Mouse (Mus musculus) right cerebral cortex, postnatal 36 days (tissue): Measurements from ENCODE around the gene Map3k19.

Experiments
- DNase-seq, 2 experiments: peaks; one replicate each; pipeline ENCODE4 v3.0.0; 2022; ENCODE audit warnings: low spot score in 2 of 2, mixed read lengths in 1 of 2

Gene Map3k19

DNA sequence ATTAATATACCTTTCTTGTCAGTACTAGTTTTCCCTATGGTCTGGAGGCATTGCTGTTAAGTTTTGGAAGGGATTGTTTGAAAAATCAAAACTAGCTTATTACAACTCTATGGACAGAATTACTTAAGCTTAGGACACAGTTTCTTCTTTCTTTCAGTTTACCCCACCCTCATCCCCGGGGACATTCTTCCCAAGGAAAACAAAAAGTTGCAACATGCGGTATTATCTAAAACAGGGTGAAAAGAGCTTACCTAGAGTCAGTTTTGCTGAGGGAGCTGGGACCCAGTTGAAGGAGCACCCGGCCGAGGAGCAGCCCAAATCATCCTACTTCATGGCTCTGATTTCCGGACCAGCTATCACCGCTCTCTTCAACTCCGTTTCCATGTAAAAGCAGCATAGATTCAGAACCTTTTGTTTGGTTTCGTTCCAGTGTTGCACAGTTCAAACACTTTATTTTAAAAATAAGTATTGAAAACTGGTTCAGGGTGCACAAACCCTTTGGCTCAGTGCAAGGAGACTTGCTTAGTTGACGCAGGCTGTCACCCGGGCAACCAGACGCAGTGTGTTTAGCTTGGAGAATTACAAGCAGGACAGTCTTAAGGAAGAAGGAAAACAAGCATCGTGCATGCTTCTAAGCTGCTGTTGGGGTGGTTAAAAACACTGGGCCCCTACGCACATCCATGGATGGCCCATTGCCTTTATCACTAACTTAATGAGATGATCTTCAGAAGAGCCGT, at the start of gene Map3k19:
Map3k19 (minus strand) TSS at position 546 of the 737 bp plus-strand sequence.
- DNase-seq, result peak; percentile 39 to 42

DNA sequence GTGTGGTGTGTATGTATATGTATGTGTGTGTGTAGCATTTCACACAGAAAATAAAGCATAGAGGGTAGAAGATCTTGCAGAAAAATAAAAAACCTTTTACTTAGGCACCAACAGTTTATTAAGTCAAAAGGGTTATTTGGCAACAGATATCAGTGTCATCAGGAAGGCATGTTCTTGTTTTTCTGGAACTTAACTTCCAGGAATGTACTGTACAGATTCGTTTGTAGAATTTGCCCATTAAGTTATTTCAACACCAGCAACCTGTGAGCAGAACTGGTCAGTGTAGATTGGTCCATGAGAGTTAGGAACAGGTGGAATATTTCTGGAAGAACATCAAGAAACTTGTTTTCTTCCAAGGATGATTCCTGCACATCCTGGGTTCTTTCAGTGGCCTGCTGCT, 44.6 kb upstream of the Map3k19 start:
- no peak for DNase-seq

DNA sequence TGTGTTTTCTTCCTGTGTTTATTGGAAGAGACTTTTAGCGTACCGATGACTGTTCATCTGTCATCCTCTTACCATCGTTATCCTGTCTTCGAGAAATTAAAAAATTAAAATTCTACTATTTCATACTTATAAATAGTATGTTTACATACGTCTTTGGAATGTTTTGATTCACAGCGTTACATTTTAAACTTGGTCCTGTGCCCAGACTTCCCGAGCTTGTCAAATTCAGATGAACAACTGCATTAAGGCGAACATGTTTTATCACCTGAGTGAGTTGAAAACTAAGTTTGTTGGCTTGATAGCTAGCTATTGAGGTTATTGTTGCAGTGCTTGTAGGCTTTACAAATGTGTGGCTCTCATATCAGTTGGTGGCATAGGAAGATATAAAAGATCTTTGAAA, 14.4 kb upstream of the Map3k19 start:
- no peak for DNase-seq

DNA sequence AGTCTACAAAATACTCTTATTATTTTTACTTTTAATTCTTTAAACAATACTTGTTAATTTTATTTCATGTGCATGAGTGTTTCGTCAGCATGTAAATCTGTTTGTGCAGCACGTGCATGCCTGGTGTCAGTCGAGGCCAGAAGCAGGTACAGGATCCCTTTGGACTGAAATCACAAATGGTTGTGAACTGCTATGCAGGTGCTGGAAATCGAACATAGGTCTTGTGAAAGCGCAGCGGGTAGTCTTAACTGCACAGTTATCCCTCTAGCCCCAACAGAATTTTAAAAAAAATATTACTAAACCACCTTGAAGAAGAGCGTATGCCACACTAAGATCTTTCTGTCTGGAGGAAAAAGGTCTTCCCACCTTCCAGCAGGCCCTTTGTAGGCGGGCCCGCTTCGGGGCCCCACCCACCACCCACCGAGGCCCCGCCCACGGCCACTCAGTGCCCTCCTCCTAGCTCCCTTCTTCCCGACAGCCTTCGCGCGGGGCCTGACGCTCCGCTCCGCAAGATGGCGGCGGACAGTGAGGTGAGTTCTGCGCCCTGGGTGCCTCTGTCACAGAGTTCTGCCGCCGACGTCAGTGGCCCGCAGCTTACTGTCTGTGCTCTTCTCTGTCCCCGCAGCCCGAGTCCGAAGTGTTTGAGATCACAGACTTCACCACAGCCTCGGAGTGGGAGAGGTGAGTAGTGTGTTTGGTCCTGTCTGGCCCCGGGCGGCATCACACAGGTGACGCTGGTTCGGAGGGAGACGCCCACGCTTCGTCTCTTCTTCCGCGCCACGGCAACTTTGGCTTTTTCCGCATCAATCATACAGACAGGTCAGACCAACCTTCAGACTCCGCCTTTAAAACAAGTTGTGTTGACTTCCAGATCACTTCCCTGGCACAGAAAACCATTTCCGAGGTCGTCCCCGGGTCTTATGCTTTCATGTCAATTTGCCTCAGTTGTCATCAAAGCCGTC, 13.8 kb upstream of the Map3k19 start, which contains the start of gene Rab3gap1:
Rab3gap1 (plus strand) TSS at position 474 of the 962 bp plus-strand sequence.
- peak; percentile 83 to 86 for DNase-seq

DNA sequence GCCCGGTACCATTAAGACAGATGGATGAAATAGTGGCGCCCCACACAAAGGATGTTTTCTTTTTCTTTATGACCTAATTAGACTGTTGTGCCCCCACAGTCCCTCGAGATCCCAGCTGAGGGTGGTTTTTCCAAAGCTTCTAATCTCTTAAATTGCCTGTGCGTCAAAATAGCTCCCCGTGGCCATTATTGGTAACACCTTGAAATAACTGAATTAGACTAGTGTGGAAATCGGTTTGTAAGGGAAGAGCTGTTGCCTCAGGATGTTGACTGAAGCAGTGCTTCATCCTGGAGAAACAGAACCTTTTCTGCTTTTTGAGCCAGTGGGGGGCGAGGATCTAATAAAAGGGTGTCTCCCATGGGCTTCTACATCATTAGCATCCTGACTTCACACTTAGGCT, 9.0 kb upstream of the Map3k19 start:
- DNase-seq, result no peak

DNA sequence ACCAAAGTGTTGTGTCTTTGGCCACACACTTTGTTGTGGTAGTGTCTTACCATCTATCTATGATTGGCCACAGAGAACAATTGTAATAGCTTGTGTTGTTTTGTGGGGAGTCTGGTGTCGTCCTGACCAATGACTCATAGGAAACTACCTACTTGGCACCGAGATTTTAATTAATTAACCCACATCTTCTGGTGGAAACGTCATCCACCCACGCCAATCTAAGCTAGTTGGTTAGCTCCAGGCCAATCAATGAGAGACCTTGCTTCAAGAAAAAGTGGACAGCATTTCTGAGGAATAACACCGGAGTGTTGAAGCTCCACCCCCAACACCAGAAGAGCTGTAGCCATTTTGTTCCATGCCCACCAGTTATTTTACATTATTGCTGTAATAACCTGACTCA, 7.1 kb upstream of the Map3k19 start:
- no peak for DNase-seq

DNA sequence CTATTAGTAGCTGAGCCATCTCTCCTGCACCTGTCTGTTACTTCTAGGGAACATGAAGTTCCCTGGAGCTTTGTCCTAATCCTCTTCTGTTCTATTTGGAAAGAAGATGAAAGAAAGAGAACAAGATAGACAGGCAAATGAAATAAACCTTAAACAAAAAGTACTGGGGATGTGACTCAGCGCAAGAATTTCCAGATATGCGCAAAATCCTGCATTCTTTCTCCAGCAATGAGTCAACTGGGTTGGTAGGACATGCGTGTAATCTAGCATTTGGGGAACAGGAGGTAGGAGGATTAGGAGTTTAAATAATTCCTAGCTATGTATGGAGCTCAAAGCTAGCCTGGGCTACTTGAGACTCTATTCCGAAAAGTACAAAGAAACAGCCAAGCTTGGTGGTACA, 5.7 kb upstream of the Map3k19 start:
- DNase-seq, result no peak

DNA sequence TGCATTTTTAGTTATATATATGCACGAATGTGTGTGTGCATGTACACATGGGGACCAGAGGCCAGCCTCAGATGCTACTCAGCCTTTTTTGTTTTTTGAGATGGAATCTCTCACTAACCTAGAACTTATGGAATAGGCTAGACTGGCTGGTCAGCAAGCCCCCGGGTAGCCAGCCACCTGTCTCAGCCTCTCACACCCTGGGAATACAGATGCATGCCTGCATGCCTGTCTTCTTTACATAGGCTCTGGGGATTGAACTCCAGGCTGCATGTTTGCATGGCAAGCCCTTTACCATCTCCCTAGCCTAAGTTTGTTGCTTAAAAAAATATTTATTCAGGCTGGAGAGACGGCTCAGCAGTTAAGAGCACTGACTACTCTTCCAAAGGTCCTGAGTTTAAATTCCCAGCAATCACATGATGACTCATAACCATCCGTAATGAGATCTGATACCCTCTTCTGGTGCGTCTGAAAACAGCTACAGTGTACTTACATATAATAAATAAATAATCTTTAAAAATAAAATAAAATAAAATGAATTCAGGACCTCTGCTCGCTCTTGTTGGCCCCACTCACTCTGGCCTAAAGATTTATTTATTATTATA, 5.1 kb upstream of the Map3k19 start:
- DNase-seq, result no peak

DNA sequence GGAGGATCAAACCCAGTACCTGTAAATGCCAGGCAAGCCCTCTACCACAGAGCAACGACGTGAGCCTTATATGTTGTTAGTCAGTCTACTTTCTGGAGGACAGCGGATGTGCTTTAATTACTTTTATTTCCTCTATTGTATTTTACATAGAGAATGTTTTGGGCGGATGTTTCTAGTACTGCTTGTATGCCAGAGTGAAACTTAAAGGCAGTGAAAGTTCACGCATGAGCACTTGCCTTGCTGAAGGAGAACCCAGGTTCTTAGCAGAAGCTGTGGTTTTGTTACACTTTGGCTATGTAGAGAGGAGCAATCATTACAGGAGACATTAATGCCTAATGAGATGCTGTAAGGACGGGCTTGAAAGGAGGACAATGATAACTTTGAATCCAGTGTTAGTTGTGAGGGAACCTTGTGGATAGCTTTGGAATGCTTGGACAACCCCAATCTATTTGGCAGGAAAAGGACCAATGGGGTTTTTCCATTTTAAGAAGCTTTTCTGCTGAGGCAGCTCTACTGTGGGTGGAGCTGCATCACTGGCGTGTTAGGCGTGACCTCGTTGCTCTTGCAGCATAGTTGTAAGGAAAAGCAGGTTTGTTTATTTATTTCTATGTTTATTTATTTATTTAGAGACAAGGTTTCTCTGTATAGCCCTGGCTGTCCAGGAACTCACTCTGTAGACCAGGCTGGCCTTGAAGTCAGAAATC, 4.3 kb upstream of the Map3k19 start:
- no peak for DNase-seq

DNA sequence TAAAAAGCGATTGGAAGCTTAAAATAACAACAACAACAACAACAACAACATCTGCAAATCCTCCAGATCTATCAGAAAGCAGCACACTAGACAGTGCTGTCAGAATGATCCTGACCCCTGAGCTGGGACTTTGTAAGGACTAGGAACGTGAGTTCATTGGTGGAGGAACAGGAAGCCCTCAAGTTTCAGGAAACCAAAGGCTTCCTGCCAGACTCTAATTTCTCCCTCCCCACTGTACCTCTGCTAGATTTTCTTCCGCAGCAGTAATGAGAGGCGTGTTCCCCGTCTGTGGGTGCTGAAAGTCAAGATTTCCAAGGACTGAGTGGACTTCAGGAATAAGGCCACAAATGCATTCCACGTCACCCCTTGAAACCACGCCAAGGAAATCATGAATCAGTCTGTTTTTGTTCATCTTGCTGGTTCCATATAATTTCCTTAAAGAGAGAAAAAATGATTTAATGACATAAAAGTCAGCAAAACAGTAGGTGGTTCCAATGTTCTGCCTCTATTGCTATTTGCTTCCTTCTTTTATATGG, 4.7 kb downstream of the Map3k19 start:
- DNase-seq, result no peak

DNA sequence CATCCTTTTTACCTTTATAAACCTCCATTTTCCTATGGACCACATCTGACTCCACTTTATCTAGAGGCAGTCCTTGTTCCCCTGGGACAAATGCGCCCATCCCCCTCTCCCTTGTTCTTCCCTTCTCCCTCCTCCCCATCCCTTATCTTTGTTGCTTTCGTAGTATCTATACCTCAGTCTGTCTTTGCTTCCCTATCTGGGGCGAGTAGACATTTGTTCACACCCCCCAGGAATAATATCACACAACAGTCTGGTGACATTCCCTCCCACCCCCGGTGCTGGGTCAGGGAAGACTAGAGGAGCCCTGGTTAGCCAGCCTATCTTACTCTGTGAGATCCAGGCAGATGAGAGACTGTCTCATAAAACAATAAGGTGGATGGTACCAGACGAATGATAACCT, 9.4 kb downstream of the Map3k19 start:
- no peak for DNase-seq

DNA sequence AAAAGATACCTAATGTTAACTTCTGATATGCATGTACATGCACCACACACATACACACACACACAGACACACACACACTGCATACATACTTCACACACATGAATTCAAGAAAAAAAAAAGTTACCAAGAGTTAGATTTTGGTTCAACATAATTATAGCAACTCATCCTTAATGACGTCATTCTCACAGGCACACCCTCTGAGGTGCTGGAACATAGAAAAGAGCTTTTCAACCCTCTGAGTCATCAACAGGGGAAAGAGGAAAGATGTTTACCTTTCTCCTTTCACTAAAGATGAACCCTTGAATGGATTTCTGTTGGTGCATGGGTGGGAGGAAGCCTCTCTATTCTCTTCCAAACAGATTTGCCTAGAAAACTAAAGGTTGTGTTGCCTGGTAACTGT, 16.2 kb downstream of the Map3k19 start:
- no peak for DNase-seq

DNA sequence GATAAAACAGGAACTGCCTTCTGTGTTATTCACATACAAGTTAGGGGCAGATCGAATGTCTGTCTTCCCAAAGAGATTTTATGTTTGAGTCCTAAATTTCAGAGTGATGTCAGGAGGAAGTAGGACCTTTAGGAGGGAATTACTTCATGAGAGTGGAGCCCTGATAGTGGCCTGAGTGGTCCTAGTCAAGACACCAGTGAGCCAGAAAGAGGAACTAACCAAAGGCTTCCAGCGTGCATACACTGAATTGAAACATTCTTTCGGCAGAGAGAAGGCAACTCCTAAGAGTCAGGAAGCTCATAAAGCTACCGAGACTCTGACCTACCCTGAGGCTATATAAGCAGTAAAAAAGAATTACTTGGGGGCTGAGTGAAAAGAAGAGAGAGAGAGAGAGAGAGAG, 18.2 kb downstream of the Map3k19 start:
- DNase-seq, result no peak

DNA sequence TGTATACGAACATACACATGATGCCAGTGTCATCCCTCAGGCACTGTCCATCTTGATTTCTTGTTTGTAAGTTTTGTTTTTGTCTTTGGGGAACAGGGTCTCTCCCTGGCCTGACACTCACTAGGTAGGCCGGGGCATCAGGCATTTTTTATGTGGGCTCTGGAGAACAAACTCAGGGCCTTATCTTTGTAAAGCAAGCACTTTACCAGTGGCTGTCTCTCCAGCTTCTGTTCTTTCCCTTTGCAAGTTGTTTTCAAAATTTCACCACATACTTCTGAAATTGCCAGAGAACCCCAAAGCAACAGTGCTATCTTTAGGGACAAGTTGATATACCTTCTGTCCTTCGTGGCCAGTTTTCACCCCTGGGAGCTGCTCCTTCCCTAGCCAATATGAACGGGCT, 20.6 kb downstream of the Map3k19 start:
- no peak for DNase-seq

DNA sequence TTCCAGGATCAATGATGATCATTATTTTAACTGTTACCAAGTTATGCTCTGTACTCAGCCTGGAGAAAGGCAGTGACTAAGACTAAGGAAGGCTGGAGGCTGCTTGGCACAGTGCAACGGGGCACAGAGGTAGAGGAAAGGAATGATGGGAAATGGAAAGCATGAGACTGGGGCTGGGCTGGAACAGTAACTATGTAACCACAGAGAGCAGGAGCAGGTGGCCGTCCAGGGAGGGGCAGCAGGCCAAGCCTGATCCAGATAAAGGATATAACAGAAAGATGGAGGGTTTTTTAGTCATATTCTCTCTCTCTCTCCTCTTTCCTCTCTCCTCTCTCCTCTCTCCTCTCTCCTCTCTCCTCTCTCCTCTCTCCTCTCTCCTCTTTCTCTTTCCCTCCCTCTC, 21.1 kb downstream of the Map3k19 start:
- no peak for DNase-seq

DNA sequence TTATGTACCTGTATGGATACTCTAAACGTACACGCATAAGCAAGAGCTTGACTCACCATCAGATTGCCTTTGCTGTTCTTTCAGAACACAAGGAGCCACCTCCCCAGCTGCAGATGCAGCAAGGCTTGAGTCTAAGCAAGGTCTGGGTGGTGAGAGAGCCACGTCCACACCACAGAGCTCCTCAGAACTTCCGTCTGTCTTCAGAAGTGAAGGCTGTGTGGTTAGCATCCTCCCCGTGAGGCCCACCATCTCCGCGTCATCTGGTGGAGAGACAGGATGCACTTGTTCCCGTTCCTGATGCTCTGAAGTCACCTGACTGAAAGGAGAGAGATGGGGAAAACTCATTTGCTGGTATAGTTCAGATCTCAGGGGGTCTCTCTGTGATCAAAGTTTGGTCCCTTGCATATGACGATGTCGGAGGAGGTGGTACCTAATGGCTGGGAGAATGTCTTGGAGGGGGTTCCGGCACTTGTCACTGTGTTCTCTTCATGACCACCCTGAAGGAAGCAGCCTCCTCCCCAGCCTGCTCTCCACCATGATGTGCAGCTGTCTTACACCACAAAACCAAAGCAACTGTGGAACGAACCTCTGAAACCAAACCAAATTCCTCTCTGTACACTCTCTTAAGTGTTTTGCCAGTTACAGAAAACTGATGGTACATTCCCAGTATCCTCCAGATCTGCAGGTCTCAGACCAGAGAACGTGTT, 24.5 kb downstream of the Map3k19 start:
- DNase-seq, result no peak

DNA sequence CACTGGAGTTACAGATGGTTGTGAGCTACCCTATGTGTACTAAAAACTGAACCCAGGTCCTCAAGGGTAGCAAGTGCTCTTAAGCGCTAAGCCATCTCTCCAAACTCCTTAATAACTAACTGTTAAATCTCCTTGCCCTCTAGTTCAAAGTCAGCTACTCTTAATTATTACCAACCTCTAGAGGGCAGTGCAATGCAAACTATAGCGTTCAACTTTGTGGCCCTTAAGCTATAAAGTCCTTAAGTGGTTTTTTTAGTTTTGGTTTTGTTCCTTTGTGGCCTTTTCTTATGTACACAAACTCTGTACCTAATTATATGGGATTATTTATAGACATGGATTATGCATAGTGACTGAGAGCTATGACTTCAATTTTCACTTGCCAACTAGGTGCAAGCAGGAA, 27.5 kb downstream of the Map3k19 start:
- no peak for DNase-seq

DNA sequence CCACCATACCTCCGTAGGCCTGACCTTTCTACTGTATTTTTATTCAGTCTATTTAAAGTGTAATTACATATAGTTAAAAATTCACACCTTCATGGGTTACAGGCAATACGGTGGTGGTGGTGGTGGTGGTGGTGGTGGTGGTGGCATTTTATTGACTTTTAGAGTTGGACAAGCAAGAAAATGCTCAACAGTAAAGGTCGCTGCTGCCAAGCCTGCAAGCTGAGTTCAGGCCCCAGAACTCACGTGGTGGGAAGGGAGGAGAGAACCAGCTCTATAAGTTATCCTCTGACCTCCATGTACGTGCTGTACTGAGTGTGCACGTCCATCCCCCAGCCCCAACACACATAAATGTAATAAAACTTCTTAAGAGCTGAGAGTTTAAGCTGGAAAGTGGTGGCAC, 38.5 kb downstream of the Map3k19 start:
- DNase-seq, result no peak

DNA sequence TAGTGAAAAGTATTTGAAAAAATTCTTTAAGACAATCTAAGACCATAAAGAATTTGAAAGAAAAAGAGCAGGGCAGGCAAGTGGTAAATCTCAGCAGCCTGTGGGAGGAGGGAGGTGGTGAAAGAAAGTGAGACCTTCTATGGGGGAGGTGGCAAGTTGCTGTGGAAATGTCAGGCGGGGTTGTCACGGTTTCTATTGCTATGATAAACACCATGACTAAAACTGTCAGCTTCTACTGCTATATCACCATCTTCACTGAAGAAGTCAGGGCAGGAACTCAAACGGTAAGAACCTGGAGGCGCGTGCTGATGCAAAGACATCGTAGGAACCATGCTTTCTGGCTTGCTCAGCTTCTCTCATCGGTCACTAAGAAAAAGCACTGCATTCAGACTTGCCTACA, 41.9 kb downstream of the Map3k19 start:
- DNase-seq, result peak; percentile 22 to 37

DNA sequence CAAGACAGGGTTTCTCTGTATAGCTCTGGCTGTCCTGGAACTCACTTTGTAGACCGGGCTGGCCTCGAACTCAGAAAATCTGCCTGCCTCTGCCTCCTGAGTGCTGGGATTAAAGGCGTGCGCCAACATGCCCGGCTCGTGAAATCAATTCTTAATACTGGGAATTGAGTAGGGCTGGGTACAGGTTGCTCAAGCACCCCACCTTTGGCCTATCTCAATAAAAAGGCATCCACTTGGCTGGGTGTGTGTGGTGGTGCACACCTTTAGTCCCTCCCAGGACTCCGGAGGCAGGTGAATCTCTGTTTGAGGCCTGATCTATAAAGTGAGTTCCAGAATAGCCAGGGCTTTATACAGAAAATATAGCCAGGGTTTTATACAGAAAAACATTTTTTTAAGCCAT, 46.2 kb downstream of the Map3k19 start:
- DNase-seq, result no peak

DNA sequence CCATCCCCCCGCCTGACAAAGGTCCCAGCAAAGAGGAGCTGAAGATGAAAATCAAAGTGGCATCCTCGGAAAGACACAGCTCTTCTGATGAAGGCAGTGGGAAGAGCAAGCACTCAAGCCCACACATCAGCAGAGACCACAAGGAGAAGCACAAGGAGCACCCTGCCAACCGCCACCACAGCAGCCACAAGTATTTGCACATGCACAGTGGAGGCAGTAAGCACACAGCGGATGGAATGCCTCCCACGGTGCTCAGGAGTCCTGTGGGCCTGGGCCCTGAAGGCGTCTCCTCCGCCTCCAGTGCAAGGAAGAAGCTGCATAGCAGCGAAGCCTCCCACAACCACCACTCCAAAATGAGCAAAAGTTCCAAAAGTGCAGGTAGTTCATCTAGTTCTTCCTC, 51.9 kb downstream of the Map3k19 start:
- peak in 1 of 2 experiments; percentile 50 for DNase-seq
